Mouse (Mus musculus): ENCODE results near the gene Sult2b1.

Gene Sult2b1

DNA sequence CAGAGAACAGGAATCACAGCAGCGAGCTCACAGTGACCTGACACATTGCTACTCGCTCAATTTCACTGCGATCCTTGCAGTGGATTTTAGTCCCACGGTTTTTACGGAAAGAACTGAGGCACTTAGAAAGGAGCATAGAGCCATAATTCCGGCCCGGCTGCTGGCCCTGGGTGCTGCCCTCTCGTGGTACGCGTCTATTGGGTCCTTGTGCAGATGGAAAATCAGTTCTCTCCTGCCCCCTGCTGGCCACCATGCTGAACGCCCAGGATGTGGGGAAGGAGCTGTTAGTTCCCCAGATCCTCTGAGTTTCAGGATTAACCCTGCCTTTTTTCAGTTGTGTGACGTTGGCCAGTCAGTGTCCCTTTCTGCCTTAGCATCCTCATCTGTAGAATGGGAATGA, 16.9 kb upstream of the Sult2b1 start:
- DNase-seq (ENCODE audit: low read depth, low spot score) = peak; percentile 94

- DNase-seq (ENCODE audit: low read depth, low spot score) = peak; percentile 91
Measured at GRCm38 (mm10) chr7:45800546-45801204, 16.2 kb upstream of the Sult2b1 start.

GRCm38 (mm10) chr7:45800001-45800400, 15.5 kb upstream of the Sult2b1 start:
- DNase-seq (ENCODE audit: low read depth, low spot score) = peak; percentile 77

GRCm38 (mm10) chr7:45798931-45799330, 14.5 kb upstream of the Sult2b1 start:
- DNase-seq (ENCODE audit: low read depth, low spot score) = no peak

DNA sequence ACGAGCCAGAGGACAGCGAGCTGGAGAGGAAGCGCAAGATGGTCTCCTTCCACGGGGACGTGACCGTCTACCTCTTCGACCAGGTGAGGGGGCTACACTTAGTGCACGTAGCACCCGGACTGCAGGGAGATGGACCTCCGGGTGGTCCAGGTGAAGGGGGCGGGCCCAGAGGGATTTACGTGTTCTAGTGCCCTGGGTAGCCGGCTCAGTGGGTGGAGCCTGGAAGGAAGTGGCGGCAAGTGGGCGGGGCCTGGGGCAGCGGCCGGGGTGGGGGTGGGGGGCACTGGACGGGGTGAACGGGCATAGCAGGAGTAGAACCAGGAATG, 14.0 kb upstream of the Sult2b1 start:
- DNase-seq (ENCODE audit: low read depth, low spot score) = no peak

DNA sequence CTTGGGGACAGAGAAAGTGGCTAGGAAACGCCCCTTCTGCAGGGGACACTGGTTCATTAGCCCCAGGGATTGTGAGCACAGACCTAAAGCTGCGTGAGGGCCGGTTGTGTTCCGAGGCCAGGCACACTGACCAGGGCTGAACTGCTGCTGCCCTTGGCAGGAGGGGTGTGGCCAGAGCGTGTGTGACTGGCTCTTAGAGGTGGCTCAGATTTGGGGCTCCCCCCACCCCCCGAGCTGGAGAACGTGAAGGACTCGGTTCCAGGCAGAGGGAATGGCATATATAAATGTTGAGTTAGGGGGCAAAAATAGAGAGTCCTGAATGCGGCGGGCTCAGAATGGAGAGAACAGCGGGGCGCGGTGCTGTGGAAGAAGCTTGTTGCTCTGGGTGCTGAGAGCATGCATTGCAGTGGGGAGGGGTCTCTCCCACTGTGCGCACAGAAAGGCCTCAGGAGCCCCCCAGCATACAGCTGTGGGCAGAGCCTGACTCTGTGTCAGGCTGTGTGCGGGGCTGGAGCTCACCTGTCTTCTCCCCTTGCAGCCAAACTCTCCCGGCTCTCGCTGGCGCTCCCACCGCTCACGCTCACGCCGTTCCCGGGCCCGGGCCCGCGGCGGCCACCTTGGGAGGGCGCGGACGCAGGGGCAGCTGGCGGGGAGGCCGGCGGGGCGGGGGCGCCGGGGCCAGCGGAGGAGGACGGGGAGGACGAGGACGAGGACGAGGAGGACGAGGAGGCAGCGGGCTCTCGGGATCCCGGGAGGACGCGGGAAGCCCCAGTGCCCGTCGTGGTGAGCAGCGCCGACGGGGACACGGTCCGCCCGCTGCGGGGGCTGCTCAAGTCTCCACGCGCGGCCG, 13.4 kb upstream of the Sult2b1 start:
- no peak for DNase-seq (ENCODE audit: low read depth, low spot score)

DNA sequence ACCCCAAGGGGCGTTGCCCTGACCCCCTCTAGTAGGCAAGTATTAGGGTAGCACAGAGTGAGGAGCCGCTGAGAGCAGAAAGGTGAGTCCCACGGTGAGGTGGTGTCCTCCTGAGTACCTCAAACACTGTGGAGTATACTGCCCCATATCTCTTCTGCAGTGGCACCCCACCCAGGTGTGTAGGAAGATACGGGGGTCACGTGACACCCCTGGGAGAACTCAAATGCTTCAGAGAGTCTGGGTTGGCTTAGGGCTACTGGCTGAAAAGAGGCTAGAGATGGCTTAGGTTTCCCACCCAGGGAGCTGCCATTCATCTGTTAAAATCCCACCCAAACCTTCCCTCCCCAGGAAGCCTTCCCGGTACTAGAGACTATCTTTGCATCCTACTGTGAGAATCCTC, 12.5 kb upstream of the Sult2b1 start:
- DNase-seq (ENCODE audit: low read depth, low spot score) = no peak

DNA sequence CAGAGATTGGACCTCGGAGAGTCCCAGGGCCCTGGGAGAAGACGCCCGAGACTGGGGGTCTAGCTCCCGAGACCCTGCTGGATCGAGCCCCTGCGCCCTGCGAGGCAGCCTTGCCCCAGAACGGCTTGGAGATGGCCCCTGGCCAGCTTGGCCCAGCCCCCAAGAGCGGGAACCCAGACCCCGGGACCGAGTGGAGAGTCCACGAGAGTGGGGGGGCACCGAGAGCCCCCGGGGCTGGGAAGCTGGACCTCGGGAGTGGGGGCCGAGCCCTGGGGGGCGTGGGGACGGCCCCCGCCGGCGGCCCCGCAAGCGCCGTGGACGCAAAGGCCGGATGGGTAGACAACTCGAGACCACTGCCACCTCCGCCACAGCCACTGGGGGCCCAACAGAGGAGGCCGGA, 10.5 kb upstream of the Sult2b1 start:
- no peak for DNase-seq (ENCODE audit: low read depth, low spot score)

DNA sequence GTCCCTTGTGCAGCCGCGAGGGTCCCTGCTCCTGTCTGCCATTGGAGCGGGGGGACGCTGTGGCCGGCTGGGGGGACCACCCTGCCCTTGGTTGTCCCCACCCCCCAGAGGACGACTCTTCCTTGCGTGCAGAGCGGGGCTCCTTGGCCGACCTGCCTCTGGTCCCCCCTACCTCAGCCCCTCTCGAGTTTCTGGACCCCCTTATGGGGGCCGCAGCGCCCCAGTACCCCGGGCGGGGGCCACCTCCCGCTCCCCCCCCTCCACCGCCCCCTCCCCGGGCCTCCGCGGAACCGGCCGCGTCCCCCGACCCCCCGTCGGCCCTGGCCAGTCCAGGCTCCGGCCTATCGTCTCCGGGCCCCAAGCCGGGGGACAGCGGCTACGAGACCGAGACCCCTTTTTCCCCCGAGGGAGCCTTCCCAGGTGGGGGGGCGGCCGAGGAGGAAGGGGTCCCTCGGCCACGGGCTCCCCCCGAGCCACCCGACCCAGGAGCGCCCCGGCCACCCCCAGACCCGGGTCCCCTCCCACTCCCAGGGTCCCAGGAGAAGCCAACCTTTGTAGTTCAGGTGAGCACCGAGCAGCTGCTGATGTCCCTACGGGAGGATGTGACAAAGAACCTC, 9.6 kb upstream of the Sult2b1 start:
- DNase-seq (ENCODE audit: low read depth, low spot score) = no peak

GRCm38 (mm10) chr7:45793240-45793639, 8.8 kb upstream of the Sult2b1 start:
- no peak for DNase-seq (ENCODE audit: low read depth, low spot score)

- peak; percentile 52 for DNase-seq (ENCODE audit: low read depth, low spot score)
Measured at GRCm38 (mm10) chr7:45791756-45792490, 7.5 kb upstream of the Sult2b1 start.

DNA sequence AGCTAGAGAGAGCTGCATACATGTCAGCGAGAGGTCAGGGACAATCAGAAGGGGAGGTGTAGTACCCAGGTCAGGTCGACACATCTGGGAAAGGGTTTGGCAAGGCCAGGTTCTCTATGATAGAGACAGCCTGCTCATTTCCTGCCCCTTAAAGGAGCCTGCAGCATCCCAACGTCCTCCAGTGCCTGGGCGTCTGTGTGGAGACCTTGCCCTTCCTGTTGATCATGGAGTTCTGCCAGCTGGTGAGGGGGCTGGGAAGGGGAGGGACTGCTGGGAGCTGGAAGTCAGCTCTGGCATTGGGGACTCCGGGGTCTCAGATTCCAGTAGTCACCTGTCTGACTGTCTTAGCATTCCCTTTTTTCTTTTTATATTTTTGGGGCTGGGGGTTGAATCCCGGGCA, 6.3 kb upstream of the Sult2b1 start:
- no peak for DNase-seq (ENCODE audit: low read depth, low spot score)

DNA sequence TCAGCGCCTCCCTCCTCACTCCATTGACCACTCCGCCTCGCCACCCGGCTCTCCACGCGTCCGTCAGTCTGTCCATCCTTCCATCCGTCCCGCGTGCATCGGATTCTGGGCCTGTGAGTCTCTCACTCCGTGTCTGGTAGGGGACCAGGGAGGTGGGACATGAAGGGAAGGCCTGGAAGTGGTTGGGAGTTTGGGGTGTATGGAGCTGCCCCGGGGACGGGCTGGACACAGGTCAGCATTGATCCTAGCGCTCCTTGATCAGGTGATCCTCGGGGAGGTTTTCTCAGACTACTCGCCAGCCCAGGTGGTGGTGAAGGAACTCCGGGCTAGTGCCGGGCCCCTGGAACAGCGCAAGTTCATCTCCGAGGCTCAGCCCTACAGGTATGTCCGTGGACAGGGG, 3.2 kb upstream of the Sult2b1 start:
- no peak for DNase-seq (ENCODE audit: low read depth, low spot score)

GRCm38 (mm10) chr7:45786661-45787413, 2.4 kb upstream of the Sult2b1 start:
- DNase-seq (ENCODE audit: low read depth, low spot score) = peak; percentile 94

DNA sequence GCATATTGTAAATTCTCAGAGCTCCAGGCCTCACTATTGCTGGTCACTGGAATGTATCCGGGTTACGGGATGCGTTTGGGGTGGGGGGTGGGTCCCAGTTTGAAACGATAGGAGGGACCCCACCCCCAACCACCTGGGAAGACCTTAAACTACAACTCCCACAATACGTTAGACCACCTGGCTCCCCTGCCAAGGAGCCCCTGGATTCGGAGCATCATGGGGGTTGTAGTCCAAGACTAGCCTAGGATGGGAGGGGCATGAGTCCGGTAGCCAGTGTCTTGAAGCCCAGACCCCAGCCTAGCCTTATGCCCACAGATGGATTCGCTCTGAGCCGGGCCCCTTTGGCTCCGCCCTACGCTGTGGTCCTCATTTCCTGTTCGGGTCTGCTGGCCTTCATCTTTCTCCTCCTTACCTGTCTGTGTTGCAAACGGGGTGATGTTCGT, 1.7 kb upstream of the Sult2b1 start:
- DNase-seq (ENCODE audit: low read depth, low spot score) = peak; percentile 90

GRCm38 (mm10) chr7:45785388-45786135, 1.1 kb upstream of the Sult2b1 start:
- DNase-seq (ENCODE audit: low read depth, low spot score) = no peak

GRCm38 (mm10) chr7:45783511-45784091, 868 bp downstream of the Sult2b1 start, which contains the start of gene Lmtk3:
TSS of gene Lmtk3 (plus strand) at chr7:45783738.
- peak; percentile 78 for DNase-seq (ENCODE audit: low read depth, low spot score)

DNA sequence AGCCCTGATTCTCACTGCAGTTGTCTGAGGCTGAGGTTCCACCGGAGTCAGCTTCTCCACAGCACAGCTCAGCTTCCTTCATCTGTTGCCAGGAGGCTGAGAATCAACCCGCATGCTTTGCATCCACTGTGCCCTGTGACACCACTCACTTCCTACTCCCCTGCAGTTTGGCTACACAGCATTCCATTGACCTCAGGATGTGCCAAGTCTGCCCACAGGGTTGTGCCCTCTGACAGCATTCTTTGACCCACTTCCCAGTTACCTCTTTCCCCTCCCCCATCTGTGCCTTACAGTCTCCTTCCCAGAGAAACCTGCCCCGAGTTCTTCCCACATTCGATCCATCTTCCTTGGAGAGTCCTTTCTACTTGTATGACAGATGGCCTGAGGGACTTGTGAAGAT, 2.2 kb downstream of the Sult2b1 start:
- no peak for DNase-seq (ENCODE audit: low read depth, low spot score)

DNA sequence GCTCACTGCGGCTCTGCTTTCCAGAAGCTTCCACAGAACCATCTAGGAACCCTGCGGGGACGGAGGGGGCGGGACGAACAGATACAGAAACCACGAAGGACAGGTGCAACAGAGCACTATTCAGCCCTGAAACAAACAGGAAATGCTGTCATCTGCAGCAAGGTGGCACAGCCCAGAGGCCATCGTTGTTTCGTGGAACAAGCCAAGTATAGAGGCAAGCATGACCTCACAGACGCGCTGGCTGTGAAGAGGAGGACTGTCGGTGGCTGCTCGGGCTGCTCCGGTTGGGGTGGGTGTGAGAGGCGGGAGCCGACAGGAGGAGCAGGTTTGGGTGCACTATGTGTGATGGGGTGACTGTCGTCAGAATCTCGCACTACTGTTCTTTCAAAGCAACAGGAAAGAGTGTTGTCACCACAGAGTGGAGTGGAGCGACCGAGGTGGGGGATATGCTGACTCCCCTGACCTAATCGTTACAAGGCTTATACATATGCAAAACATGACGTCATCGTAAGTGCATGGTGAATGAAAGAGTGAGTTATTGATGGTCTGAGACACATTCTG, 5.3 kb downstream of the Sult2b1 start:
- no peak for DNase-seq (ENCODE audit: low read depth, low spot score)

- no peak for DNase-seq (ENCODE audit: low read depth, low spot score)
Measured at GRCm38 (mm10) chr7:45775237-45775636, 9.2 kb downstream of the Sult2b1 start.
